Mouse (Mus musculus) embryo, embryonic 10.5 days (tissue): ENCODE measurements around the gene Cacna1d.

ENCODE experiments used
- DNase-seq: peaks from one replicate; pipeline ENCODE4 v3.0.0-alpha.2; 2015; ENCODE audit warnings: low spot score

Gene Cacna1d

GRCm38 (mm10) chr14:30078115-30078808 lies 413.0 kb downstream of the Cacna1d start:
- no peak for DNase-seq

GRCm38 (mm10) chr14:30075268-30075887 lies 415.9 kb downstream of the Cacna1d start:
- no peak for DNase-seq

DNA sequence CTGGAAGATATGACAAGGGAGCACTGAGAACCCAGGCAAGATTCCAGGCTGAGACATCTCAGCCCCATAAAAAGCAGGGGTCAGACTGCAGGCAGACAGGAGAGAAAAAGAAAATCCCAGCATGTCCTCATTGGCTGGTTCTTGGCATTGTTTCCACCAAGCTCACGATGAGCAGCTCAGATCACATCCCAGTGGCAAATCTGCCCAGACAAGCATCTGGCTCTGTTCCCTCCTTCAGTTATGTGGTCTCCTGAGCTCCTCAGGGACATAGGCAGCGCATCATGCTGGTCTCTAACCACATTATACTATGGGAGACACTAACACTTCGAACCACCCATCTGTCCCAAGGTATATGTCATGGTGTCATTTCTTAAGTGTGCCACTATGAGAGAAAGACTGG lies 422.7 kb downstream of the Cacna1d start:
- DNase-seq, result no peak

GRCm38 (mm10) chr14:30066752-30067151 lies 424.5 kb downstream of the Cacna1d start:
- DNase-seq, result no peak

GRCm38 (mm10) chr14:30064864-30065263 lies 426.4 kb downstream of the Cacna1d start:
- DNase-seq, result no peak

GRCm38 (mm10) chr14:30056031-30056766 lies 435.1 kb downstream of the Cacna1d start:
- no peak for DNase-seq

DNA sequence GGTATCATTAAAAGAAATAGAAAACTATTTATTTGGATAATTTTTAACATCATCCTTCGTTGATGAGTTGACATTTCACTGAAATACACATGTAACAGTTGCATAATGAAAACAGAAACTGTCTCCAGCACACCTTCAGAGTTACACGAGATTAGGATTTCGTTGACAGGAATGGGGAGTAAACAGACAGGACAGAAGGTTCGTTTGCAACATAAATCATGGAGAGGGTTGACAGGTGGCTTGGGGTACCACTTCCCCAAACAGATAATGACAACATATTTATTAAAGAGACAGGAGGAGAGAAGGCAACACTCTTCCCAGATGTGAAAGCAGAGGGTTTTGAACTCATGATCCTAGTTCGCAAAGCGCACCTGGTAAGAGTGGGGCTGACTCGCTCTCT lies 436.3 kb downstream of the Cacna1d start:
- DNase-seq, result no peak

DNA sequence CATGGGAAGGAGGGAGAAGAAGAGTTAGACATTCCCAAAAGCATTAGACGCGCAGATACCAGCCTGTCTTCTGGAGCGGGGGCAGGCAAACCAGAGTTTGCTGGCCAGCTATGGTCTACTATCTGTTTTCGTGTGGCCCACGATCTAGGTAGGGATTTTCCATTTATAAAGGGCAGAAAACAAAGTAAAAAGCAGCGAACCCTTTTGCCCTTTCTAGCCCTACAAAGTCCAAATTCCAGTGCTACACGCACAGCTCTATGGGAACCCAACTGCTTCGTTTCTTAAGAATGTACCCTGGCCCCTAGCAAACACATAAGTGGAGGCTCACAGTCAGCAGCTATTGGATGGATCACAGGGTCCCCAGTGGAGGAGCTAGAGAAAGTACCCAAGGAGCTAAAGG lies 441.0 kb downstream of the Cacna1d start:
- DNase-seq, result no peak

DNA sequence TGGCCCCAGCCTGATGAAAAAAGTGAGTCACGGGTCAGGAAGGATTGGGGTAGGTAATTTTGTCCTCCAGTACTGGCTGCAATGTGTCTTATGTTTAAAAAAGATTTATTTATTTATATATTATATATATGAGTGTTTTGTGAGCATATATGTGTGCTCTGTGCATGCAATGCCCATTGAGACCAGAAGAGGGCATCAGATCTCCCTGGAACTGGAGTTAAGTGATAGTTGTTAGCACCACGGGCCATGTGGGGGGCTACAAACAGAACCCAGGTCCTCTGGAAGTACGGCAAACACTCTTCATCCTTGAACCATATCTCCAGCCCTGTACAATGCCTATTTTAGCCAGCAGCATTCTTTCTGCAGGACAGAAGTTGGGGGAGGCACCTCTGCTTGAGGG lies 443.2 kb downstream of the Cacna1d start:
- peak; percentile 3 for DNase-seq

DNA sequence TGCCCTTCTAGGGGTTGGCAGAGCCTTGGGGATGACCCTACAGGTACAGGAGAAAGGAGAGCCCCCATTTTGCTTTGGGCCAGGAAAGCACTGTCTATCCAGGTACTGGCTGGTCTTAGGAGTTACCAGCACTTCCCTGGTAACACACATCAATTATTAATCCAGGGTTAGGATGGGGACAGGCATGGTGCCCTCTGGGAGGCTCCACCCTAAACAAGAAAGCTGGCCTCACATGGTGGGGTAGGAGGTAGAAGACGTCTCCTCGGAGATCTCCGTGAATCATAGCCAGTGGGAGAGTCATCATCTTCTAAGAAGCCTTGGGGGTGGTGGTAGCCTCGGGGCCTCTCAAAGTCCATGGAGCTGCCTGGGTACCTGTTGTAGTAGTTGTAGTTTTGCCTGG lies 444.3 kb downstream of the Cacna1d start:
- DNase-seq, result no peak

DNA sequence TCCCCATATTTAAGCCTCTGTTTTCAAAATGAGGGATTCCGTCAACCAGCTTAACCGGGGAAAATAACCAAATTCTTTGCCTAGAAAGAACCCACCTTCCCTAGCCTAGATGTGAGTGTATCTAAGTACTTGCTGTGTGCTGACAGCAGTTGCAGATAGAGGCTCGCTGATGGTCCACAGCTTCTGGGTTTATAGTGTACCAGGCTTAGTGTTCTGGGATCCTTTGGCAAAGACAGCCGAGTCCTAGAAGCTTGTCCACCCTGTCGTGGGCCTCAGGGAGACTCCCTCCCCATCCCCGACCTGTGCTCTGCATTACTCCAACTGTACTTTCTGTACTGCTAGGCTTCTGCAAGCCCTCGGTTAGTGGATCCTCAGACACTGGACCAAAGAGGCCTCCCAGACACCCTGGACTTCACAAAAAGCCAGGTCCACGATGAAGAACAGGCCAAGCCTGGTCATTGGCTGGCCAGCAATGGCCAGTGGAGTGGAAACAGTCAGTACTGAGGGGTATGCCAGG lies 445.5 kb downstream of the Cacna1d start:
- no peak for DNase-seq

GRCm38 (mm10) chr14:30045239-30045638 lies 446.0 kb downstream of the Cacna1d start:
- no peak for DNase-seq

GRCm38 (mm10) chr14:30043356-30043940 lies 447.8 kb downstream of the Cacna1d start:
- no peak for DNase-seq

GRCm38 (mm10) chr14:30041836-30042235 lies 449.4 kb downstream of the Cacna1d start:
- DNase-seq, result no peak

GRCm38 (mm10) chr14:30039413-30039812 lies 451.8 kb downstream of the Cacna1d start:
- no peak for DNase-seq

DNA sequence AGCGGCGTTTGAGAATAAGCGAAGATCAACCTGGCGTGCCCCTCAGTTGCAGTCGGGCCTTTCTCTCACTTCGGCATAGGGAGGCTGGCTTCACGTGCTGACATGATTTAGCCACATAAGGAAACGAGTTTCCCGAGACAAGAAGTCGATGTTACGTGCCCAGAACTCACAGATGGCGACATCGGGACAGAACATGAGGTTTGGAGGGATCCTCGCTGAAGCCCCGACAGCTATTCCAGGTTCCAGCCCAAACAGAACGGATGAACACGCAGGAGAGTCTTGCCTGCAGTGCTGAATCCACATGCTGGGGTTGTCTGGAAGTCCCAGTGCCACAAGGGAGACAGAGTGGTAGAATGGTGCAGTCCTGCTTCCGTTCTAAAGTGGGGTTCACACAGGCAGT lies 452.8 kb downstream of the Cacna1d start:
- no peak for DNase-seq

DNA sequence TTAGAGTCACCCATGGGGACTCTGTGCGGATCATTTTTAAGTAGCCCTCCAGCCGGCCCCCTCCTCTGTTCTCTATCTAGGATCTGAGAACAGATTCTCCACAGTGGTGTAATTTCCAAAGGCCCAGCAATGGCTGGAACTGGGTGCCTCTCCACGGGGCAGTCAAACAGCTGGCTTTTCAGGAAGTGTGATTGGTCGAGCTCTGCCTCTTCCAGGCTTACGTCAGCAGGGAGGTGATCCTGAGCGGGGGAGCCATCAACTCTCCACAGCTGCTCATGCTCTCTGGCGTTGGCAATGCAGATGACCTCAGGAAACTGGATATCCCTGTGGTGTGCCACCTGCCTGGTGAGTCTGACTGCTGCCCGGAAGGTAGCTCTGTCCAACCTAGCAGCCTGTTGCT lies 457.9 kb downstream of the Cacna1d start:
- no peak for DNase-seq

DNA sequence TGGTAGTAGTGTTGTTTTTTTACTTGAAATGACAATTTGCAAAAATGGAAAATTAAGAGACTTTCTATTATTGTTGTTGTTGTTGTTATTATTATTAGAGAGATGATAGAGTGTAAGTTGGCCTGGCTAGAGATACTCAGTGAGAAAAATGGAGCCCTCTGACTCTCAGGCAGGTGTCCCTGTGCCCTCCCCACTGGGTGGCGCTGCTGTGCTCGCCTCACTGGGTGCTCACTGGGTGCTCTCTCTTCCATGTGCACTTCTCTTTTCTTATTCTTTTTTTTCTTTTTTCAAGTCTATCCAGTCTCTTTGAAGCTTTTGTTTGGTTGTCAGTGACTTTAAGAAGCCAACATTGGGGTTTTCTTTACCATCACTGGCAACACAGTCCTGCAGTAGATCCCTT lies 463.9 kb downstream of the Cacna1d start:
- DNase-seq, result no peak

- no peak for DNase-seq
Measured at GRCm38 (mm10) chr14:30024387-30024786, 466.9 kb downstream of the Cacna1d start.

DNA sequence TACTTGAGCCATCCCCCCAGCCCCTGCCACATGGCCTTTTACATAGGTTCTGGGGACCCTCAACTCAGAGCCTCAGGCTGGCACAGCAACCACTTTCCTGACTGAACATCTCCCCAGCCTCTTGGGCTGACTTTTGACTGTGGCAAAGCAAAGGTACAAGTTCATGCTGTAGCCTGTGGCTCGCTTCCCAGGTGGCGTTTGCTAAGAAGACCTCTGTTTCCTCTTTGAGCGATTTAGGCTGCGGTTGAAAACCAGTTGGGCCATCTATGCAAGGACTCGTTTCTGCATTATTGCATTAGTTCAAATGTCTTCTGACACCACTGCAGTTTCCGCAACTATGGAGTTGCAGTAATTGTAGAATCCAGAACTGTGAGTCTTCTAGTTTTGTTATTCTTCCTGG lies 468.8 kb downstream of the Cacna1d start:
- DNase-seq, result no peak

- DNase-seq, result no peak
Measured at GRCm38 (mm10) chr14:30019792-30020575, 471.3 kb downstream of the Cacna1d start.

GRCm38 (mm10) chr14:30019375-30019774 lies 471.9 kb downstream of the Cacna1d start:
- DNase-seq, result no peak
